Mouse (Mus musculus): ENCODE measurements around the gene Plekhh2.

Plekhh2 gene

GRCm38 (mm10) chr17:84645894-84646293 lies 134.2 kb downstream of the Plekhh2 start:
- WGBS, result 25% methylated on average over 5 of the region's 7 CpGs

- 45% methylated on average over 2 of the region's 2 CpGs for WGBS
Observed at GRCm38 (mm10) chr17:84646477-84646876, 134.8 kb downstream of the Plekhh2 start.

- 75% methylated on average over 4 of the region's 4 CpGs for WGBS
Observed at GRCm38 (mm10) chr17:84647630-84648029, 135.9 kb downstream of the Plekhh2 start.

GRCm38 (mm10) chr17:84650302-84651017 lies 138.8 kb downstream of the Plekhh2 start:
- WGBS, result 95% methylated on average over 9 of the region's 9 CpGs

GRCm38 (mm10) chr17:84653544-84653943 lies 141.8 kb downstream of the Plekhh2 start:
- WGBS, result 94% methylated on average over 9 of the region's 9 CpGs

- 85% methylated on average over 5 of the region's 5 CpGs for WGBS
Observed at GRCm38 (mm10) chr17:84656205-84656604, 144.5 kb downstream of the Plekhh2 start.

- WGBS, result 75% methylated on average over 19 of the region's 19 CpGs
Observed at GRCm38 (mm10) chr17:84656653-84657421, 145.1 kb downstream of the Plekhh2 start.

GRCm38 (mm10) chr17:84657422-84657732 lies 145.7 kb downstream of the Plekhh2 start:
- WGBS, result 77% methylated on average over 3 of the region's 3 CpGs

GRCm38 (mm10) chr17:84657782-84658181 lies 146.1 kb downstream of the Plekhh2 start:
- 76% methylated on average over 7 of the region's 7 CpGs for WGBS

GRCm38 (mm10) chr17:84658195-84658594 lies 146.5 kb downstream of the Plekhh2 start:
- WGBS, result 73% methylated on average over 5 of the region's 5 CpGs

GRCm38 (mm10) chr17:84658951-84659350 lies 147.3 kb downstream of the Plekhh2 start:
- WGBS, result 87% methylated on average over 8 of the region's 8 CpGs

GRCm38 (mm10) chr17:84665053-84665452 lies 153.4 kb downstream of the Plekhh2 start:
- 78% methylated on average over 10 of the region's 10 CpGs for WGBS

- 69% methylated on average over 9 of the region's 9 CpGs for WGBS
Observed at GRCm38 (mm10) chr17:84665691-84666090, 154.0 kb downstream of the Plekhh2 start.

- 85% methylated on average over 3 of the region's 3 CpGs for WGBS
Observed at GRCm38 (mm10) chr17:84667848-84668247, 156.2 kb downstream of the Plekhh2 start.

Measured in cerebral cortex, adult 2 months (tissue).